In the genomic region with DNA sequence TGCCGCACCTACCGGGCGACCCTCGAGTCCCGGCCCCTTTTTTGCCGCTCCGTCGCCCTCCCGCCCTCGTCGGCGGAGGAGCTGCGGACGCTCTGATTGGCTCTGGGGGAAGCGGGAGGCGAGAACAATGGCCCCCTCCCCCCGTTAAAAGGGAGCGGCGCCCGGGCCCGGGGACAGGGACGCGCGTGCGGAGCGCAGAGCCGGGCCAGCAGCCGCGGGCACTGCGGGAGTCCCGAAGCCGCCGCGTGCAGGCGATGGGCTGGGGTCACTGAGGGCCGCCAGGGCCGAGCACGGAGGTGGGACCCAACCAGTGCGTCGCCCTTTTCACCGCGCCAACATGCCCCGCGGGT, we compare ENCODE assay signal across 9 mouse cellular contexts. TPM values are rescaled to one million over a fixed set of nuclear protein-coding genes. Genes with fewer than 3 reads are reported as not detected.
A peak's percentile ranks its signal among the peaks of the same experiment; 100 is the strongest.
DNase-seq lines count a peak whose midpoint lies in the region; ATAC-seq lines count a peak whose summit lies in the region.
"Had no signal": no experiment of that assay in that cellular context is flagged by ENCODE, and none has a peak within 500 bp of the region (broad histone marks: within the 10 kb centered on the region; RNA-seq: fewer than 3 reads in every experiment).

No protein-coding gene starts in this region.

- under 1% methylated on average over 38 of the region's 44 CpGs for WGBS in heart, embryonic 10.5 days
- under 1% methylated on average over 44 of the region's 44 CpGs for WGBS in limb, embryonic 12.5 days

- no peak for DNase-seq in heart, embryonic 10.5 days (ENCODE audit: low spot score)
- DNase-seq in heart, adult 9 months (ENCODE audit: low spot score in 2 of 2): no peak
- peak; percentile 75 for DNase-seq in A20 (ENCODE audit: low read depth, low spot score)
- DNase-seq in heart, postnatal 4 days: peak; percentile 5
- peak; percentile 68 for DNase-seq in right cerebral cortex, adult 18-20 months
- no peak for DNase-seq in urinary bladder, postnatal 10 days (ENCODE audit: low spot score)

- H3K4me1 ChIP-seq in heart, embryonic 10.5 days: peaks cover 57% of the 10 kb centered on the region
- no peaks in the 10 kb centered on the region for H3K4me1 ChIP-seq in brown adipose tissue, adult 24 weeks (ENCODE audit: control insufficient read depth, insufficient read depth, insufficient read length, low read length)
- H3K4me1 ChIP-seq in limb, embryonic 12.5 days (replicated peaks): peaks cover 44% of the 10 kb centered on the region

- ATAC-seq in limb, embryonic 12.5 days (ENCODE audit: insufficient number of reproducible peaks, insufficient read depth, low FRiP score, low TSS enrichment, low read depth): no peak

- H3K9me3 ChIP-seq in heart, embryonic 10.5 days: no peaks in the 10 kb centered on the region
- H3K9me3 ChIP-seq in limb, embryonic 12.5 days: no peaks in the 10 kb centered on the region

- no peak overlapping the region for H3K27ac ChIP-seq in heart, embryonic 10.5 days
- no peak overlapping the region for H3K27ac ChIP-seq in brown adipose tissue, adult 24 weeks (replicated peaks; ENCODE audit: low read depth, low read length)
- H3K27ac ChIP-seq in limb, embryonic 12.5 days: no peak overlapping the region

- H3K4me3 ChIP-seq in heart, embryonic 10.5 days: peak overlapping the region; percentile 67
- H3K4me3 ChIP-seq in brown adipose tissue, adult 24 weeks (ENCODE audit: insufficient read depth, low read depth, low read length): peak overlapping the region; percentile 55
- H3K4me3 ChIP-seq in limb, embryonic 12.5 days (replicated peaks): peak overlapping the region; percentile 54

- no peaks in the 10 kb centered on the region for H3K36me3 ChIP-seq in heart, embryonic 10.5 days
- no peaks in the 10 kb centered on the region for H3K36me3 ChIP-seq in limb, embryonic 12.5 days

- peaks cover 100% of the 10 kb centered on the region for H3K27me3 ChIP-seq in heart, embryonic 10.5 days (ENCODE audit: insufficient read depth, poor library complexity, severe bottlenecking)
- H3K27me3 ChIP-seq in limb, embryonic 12.5 days: peaks cover 91% of the 10 kb centered on the region

- H3K4me2 ChIP-seq in limb, embryonic 12.5 days: peak overlapping the region; percentile 97

- H3K9ac ChIP-seq in limb, embryonic 12.5 days (replicated peaks): peak overlapping the region; percentile 42; the same call in 1 of the 2 replicates

RNA-seq across cellular contexts. Expression of gene Insm1, which starts 0.2 kb away (rescaled TPM):
- 0.04 and 0.05 TPM in 2 replicates for polyA plus RNA-seq in heart, embryonic 10.5 days (2016; fragmentation: Nextera tagmentation; extraction: Ambion mirVana)
- not detected in 2 replicates for polyA plus RNA-seq in brown adipose tissue, adult 24 weeks (2012; ENCODE audit: insufficient read depth, insufficient read length, missing spikeins)
- not detected for total RNA-seq in heart, postnatal 4 days (2021)
- not detected in 2 replicates for polyA plus RNA-seq in limb, embryonic 12.5 days (2016; fragmentation: Nextera tagmentation; extraction: Ambion mirVana)
- total RNA-seq: MEL had no signal

Comparison
In these comparisons a context has a peak if more than half of its experiments do, and no peak if none do; other contexts are left out.
1. DNase-seq: peak in A20 (single experiment), heart, postnatal 4 days (single experiment) and right cerebral cortex, adult 18-20 months (single experiment); none in heart, embryonic 10.5 days (single experiment), heart, adult 9 months (0 of 2) and urinary bladder, postnatal 10 days (single experiment).
2. Peak in every context shown above with its lines, with median percentiles within 50 percentile points of each other: H3K4me3 ChIP-seq.